Mouse (Mus musculus): ENCODE results near the gene D230025D16Rik.

DNA sequence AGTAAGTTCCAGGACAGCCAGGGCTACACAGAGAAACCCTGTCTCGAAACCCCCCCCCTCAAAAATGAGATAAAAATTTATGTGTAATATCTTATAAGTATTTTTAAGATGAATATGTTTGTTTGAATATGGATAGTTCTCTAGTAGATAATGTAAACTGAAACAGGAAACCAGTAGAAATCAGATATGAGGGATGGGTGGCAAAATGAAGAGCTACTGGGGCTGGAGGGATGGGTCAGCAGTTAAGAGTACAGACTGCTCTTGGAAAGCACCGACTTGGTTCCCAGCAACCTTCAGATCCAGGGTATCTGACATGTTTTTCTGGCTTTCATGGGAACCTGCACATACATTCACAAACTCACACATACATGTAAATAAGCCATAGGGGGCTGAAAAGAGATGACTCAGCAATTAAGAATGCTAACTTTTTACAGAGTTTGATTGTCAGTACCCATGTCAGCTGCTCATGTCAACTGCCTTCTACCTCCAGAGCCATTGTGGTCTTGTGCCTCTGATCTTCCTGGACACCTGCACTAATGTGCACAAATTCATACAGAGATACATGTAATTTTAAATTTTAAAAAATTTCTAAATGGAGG is 17.2 kb upstream of the D230025D16Rik start:
- TF ChIP-seq CTCF (IDR thresholded peaks at IDR 0.05; ENCODE audit: low read depth): no peak
- TF ChIP-seq EP300 (IDR thresholded peaks at IDR 0.05; ENCODE audit: low read depth): no peak
